Mouse (Mus musculus) liver, adult (tissue): ENCODE measurements around the gene Scn3b.

Experiments used
- GATA4 ChIP-seq: IDR thresholded peaks from 2 replicates; pipeline ENCODE4 v1.6.1; 2014; ENCODE audit warnings: mild to moderate bottlenecking, low read length; ENCODE audit not compliant: insufficient replicate concordance

The Scn3b gene

GRCm38 (mm10) chr9:40334617-40335016, 65.6 kb downstream of the Scn3b start:
- no peak for TF ChIP-seq GATA4

GRCm38 (mm10) chr9:40336701-40337100, 67.7 kb downstream of the Scn3b start:
- TF ChIP-seq GATA4 = no peak

- no peak for TF ChIP-seq GATA4
Observed at GRCm38 (mm10) chr9:40337131-40337820, 68.3 kb downstream of the Scn3b start.

GRCm38 (mm10) chr9:40339578-40339977, 70.6 kb downstream of the Scn3b start:
- no peak for TF ChIP-seq GATA4
